Mouse (Mus musculus): ENCODE results near the gene Wrnip1.

DNA sequence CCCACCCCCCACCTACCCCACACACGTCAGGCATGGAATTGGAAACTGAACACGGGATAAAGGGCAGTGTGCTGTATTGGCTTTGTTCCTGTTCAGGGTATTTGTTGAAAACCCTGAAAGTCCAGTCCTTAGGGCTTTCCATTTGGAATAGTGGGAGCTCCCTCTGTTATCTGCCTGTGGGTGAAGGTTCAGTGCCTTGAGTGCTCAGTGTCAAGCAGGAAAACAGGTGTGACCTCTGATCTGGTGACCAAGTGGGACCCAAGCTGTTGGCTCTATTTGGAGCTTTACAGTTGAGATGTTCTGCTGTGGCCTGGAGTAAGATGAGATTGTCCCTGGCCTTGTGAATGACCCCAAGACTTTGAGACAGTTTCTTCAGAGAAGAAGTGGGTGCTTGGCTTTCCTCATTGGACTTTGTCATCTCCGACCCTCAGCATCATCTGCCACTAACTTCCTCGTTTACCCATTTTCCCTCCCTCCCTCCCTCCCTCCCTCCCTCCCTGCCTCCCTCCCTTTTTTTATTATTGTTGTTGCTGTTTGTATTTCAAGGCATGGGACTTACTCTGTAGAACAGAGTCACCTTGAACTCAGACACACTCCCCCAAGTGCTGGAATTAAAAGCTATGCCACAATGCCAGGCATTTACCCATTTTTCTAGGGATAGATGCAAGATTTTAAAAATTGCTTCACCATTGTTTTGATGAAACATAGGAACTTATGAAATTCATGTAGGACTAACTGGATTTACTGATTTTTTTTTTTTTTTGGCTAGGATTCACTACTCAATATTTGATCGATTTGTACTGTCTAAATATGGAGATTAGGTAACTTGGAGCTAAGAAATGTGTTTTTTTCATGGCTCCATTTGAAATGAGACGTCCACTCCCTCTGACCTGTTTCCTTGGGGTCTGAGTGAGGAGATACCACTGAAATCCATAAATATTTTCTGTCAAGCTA, 22.8 kb downstream of the Wrnip1 start:
- TF ChIP-seq NRF1 (IDR thresholded peaks at IDR 0.05; ENCODE audit: insufficient read depth, low read depth, low read length, poor library complexity, severe bottlenecking) (no peak), GATA1 (IDR thresholded peaks at IDR 0.05; ENCODE audit: low read depth, low read length) (no peak), SMC3 (IDR thresholded peaks at IDR 0.05; ENCODE audit: low read depth, low read length) (no peak), CTCF (IDR thresholded peaks at IDR 0.05 in 2 of 3, conservative IDR thresholded peaks at IDR 0.05 in 1 of 3; ENCODE audit: control insufficient read depth in 1 of 3, insufficient read depth in 1 of 3, low read depth in 2 of 3, low read length in 3 of 3, poor library complexity in 1 of 3, severe bottlenecking in 1 of 3) (no peak), POLR2A (IDR thresholded peaks at IDR 0.05; ENCODE audit: control insufficient read depth in 1 of 2, insufficient read depth in 1 of 2, low read depth in 1 of 2, low read length in 2 of 2, poor library complexity in 1 of 2) (no peak), SIN3A (IDR thresholded peaks at IDR 0.05; ENCODE audit: low read length) (no peak), ZNF384 (IDR thresholded peaks at IDR 0.05; ENCODE audit: low read depth, low read length) (no peak), TCF12 (IDR thresholded peaks at IDR 0.05; ENCODE audit: low read depth, low read length) (no peak)
